Mouse (Mus musculus): ENCODE data around the gene Mtmr12. TPM values are rescaled to one million over a fixed set of nuclear protein-coding genes. Genes with fewer than 3 reads are reported as not detected.
A peak's percentile ranks its signal among the peaks of the same experiment; 100 is the strongest.

Gene Mtmr12
- polyA plus RNA-seq, 2 experiments: 16.6 to 20.7 TPM

GRCm38 (mm10) chr15:12321091-12321787 is 116.4 kb downstream of the Mtmr12 start, which contains the start of gene Golph3:
TSS of gene Golph3 (plus strand) at chr15:12321450.
- peaks cover 7% of the 10 kb centered on the region for H3K36me3 ChIP-seq (ENCODE audit: control insufficient read depth, insufficient read depth, low read length)
- no peaks in the 10 kb centered on the region for H3K27me3 ChIP-seq (ENCODE audit: control insufficient read depth, insufficient read depth, low read length)
- H3K4me3 ChIP-seq (replicated peaks; ENCODE audit: low read length): peak within 1 kb of the TSS; percentile 98
- 1% methylated on average over 37 of the region's 74 CpGs for WGBS
- peak within 1 kb of the TSS; percentile 88 for H3K4me2 ChIP-seq (replicated peaks; ENCODE audit: low read depth, low read length, severe bottlenecking)
- ATAC-seq (ENCODE audit: low FRiP score, low read depth) (peak; percentile 92), DNase-seq (ENCODE audit: low spot score) (peak; percentile 95)
- H3K4me1 ChIP-seq (ENCODE audit: control insufficient read depth, insufficient read depth, low read length): peaks cover 14% of the 10 kb centered on the region; the same call in 1 of the 2 replicates
- H3K9ac ChIP-seq (ENCODE audit: low read depth, low read length, severe bottlenecking): peak within 1 kb of the TSS; percentile 98
- peak within 1 kb of the TSS; percentile 93 for H3K27ac ChIP-seq (replicated peaks; ENCODE audit: low read depth, low read length)
- H3K9me3 ChIP-seq (ENCODE audit: control insufficient read depth, low read length): no peaks in the 10 kb centered on the region
- TF ChIP-seq POLR2A (IDR thresholded peaks at IDR 0.05; ENCODE audit: borderline replicate concordance, extremely low read depth, insufficient read depth, insufficient read length): no peak

GRCm38 (mm10) chr15:12321788-12322621 is 117.2 kb downstream of the Mtmr12 start, which contains the start of gene 1810049J17Rik:
TSS of gene 1810049J17Rik (minus strand) at chr15:12321899.
- Histone ChIP-seq H3K9me3 (ENCODE audit: control insufficient read depth, low read length) (no peaks in the 10 kb centered on the region), H3K36me3 (ENCODE audit: control insufficient read depth, insufficient read depth, low read length) (peaks cover 7% of the 10 kb centered on the region), H3K27me3 (ENCODE audit: control insufficient read depth, insufficient read depth, low read length) (no peaks in the 10 kb centered on the region), H3K9ac (ENCODE audit: low read depth, low read length, severe bottlenecking) (peak within 1 kb of the TSS; percentile 98), H3K27ac (replicated peaks; ENCODE audit: low read depth, low read length) (peak within 1 kb of the TSS; percentile 93), H3K4me1 (ENCODE audit: control insufficient read depth, insufficient read depth, low read length) (peaks cover 14% of the 10 kb centered on the region; the same call in 1 of the 2 replicates), H3K4me2 (replicated peaks; ENCODE audit: low read depth, low read length, severe bottlenecking) (peak within 1 kb of the TSS; percentile 88), H3K4me3 (replicated peaks; ENCODE audit: low read length) (peak within 1 kb of the TSS; percentile 98)
- under 1% methylated on average over 42 of the region's 70 CpGs for WGBS
- no peak for TF ChIP-seq POLR2A (IDR thresholded peaks at IDR 0.05; ENCODE audit: borderline replicate concordance, extremely low read depth, insufficient read depth, insufficient read length)
- ATAC-seq (ENCODE audit: low FRiP score, low read depth): peak; percentile 23; the same call in 1 of the 2 replicates
- peak; percentile 9 for DNase-seq (ENCODE audit: low spot score)

GRCm38 (mm10) chr15:12322676-12323402 is 118.0 kb downstream of the Mtmr12 start:
- DNase-seq (ENCODE audit: low spot score) (no peak), ATAC-seq (ENCODE audit: low FRiP score, low read depth) (no peak)
- peaks cover 12% of the 10 kb centered on the region for H3K36me3 ChIP-seq (ENCODE audit: control insufficient read depth, insufficient read depth, low read length)
- H3K9me3 ChIP-seq (ENCODE audit: control insufficient read depth, low read length): no peaks in the 10 kb centered on the region
- H3K4me1 ChIP-seq (ENCODE audit: control insufficient read depth, insufficient read depth, low read length): peaks cover 14% of the 10 kb centered on the region; the same call in 1 of the 2 replicates
- TF ChIP-seq POLR2A (IDR thresholded peaks at IDR 0.05; ENCODE audit: borderline replicate concordance, extremely low read depth, insufficient read depth, insufficient read length): no peak
- H3K27ac ChIP-seq (replicated peaks; ENCODE audit: low read depth, low read length): no peak overlapping the region
- peak overlapping the region; percentile 98 for H3K9ac ChIP-seq (ENCODE audit: low read depth, low read length, severe bottlenecking)
- WGBS: 5% methylated on average over 9 of the region's 9 CpGs
- H3K27me3 ChIP-seq (ENCODE audit: control insufficient read depth, insufficient read depth, low read length): no peaks in the 10 kb centered on the region
- H3K4me3 ChIP-seq (replicated peaks; ENCODE audit: low read length): peak overlapping the region; percentile 98
- peak overlapping the region; percentile 88 for H3K4me2 ChIP-seq (replicated peaks; ENCODE audit: low read depth, low read length, severe bottlenecking)

MicroRNAs encoded within 50 kb of the gene (microRNA counts, 519-probe panel; counts per million panel counts)
- microRNA mmu-miR-1898: 1,400 counts per million, percentile 9 among the panel's probes with 10 or more counts

Small RNAs within 50 kb of the gene (microRNA-seq; reads per million reads assigned to microRNA genes)
- not detected for gene Mir1898

Other genes starting within 250 kb of the Mtmr12 start
- gene Sub1, start 208.0 kb upstream of the Mtmr12 start, polyA plus RNA-seq (2012; rRNA removed): 133 and 226 TPM in 2 replicates
- 726 and 728 TPM in 2 replicates for gene Sub1, start 208.0 kb upstream of the Mtmr12 start, polyA plus RNA-seq (2014; fragmentation: Nextera tagmentation; extraction: Ambion mirVana)
- 91.6 and 142 TPM in 2 replicates for gene Zfr, start 87.2 kb upstream of the Mtmr12 start, polyA plus RNA-seq (2012; rRNA removed)
- 160 and 166 TPM in 2 replicates for gene Zfr, start 87.2 kb upstream of the Mtmr12 start, polyA plus RNA-seq (2014; fragmentation: Nextera tagmentation; extraction: Ambion mirVana)
- 99.9 and 132 TPM in 2 replicates for gene Golph3, start 116.4 kb downstream of the Mtmr12 start, polyA plus RNA-seq (2012; rRNA removed)
- gene Golph3, start 116.4 kb downstream of the Mtmr12 start, polyA plus RNA-seq (2014; fragmentation: Nextera tagmentation; extraction: Ambion mirVana): 112 and 115 TPM in 2 replicates
- gene 1810049J17Rik, start 116.9 kb downstream of the Mtmr12 start, polyA plus RNA-seq (2012; rRNA removed): not detected in 2 replicates
- gene 1810049J17Rik, start 116.9 kb downstream of the Mtmr12 start, polyA plus RNA-seq (2014; fragmentation: Nextera tagmentation; extraction: Ambion mirVana): 0.62 and 2.1 TPM in 2 replicates